Mouse (Mus musculus) lung, postnatal 0 days (tissue): ENCODE results near the gene Gm17174. TPM values are rescaled to one million over a fixed set of nuclear protein-coding genes. Genes with fewer than 3 reads are reported as not detected.
"Not testable (repeated sequence)": the region's sequence is repeated elsewhere in the genome, so short reads cannot be mapped to it uniquely, and the experiment has no call there.

Experiments
- ATAC-seq: fragments of 200-750 bp; cut with Nextera tagmentation; 2 replicates; pipeline ENCODE4 v1.8.0; 2017; ENCODE audit warnings: moderate library complexity
- DNase-seq: peaks from one replicate; pipeline ENCODE4 v3.0.0-alpha.2; 2016; ENCODE audit warnings: low spot score
- H3K27ac ChIP-seq: fragments of 300-500 bp; sonication (generic); 2 replicates; pipeline ENCODE4 v1.5.1; 2014; ENCODE audit warnings: antibody characterized with exemption, mild to moderate bottlenecking, low read length, mixed read lengths
- H3K27me3 ChIP-seq: fragments of 300-500 bp; sonication (generic); replicated peaks from 2 replicates; pipeline ENCODE4 v1.6.1; 2014; ENCODE audit warnings: low read length, mixed read lengths; ENCODE audit not compliant: insufficient read depth
- H3K36me3 ChIP-seq: fragments of 300-500 bp; sonication (generic); 2 replicates; pipeline ENCODE4 v1.6.1; 2014; ENCODE audit warnings: low read length, mixed read lengths; ENCODE audit not compliant: insufficient read depth
- H3K4me1 ChIP-seq: fragments of 300-500 bp; sonication (generic); 2 replicates; pipeline ENCODE4 v1.6.1; 2014; ENCODE audit warnings: antibody characterized with exemption, low read depth, low read length, mixed read lengths; ENCODE audit not compliant: insufficient read depth
- H3K4me2 ChIP-seq: fragments of 300-500 bp; sonication (generic); replicated peaks from 2 replicates; pipeline ENCODE4 v1.6.1; 2014; ENCODE audit warnings: low read depth, mild to moderate bottlenecking, low read length, moderate library complexity, mixed read lengths
- H3K4me3 ChIP-seq: fragments of 300-500 bp; sonication (generic); 2 replicates; pipeline ENCODE4 v1.5.1; 2014; ENCODE audit warnings: low read depth, low read length
- H3K9ac ChIP-seq: fragments of 300-500 bp; sonication (generic); replicated peaks from 2 replicates; pipeline ENCODE4 v1.6.1; 2014; ENCODE audit warnings: low read depth, mild to moderate bottlenecking
- H3K9me3 ChIP-seq: fragments of 300-500 bp; sonication (generic); 2 replicates; pipeline ENCODE4 v1.6.1; 2016; ENCODE audit warnings: low read length, mixed read lengths
- CTCF ChIP-seq: IDR thresholded peaks from 2 replicates; pipeline ENCODE4 v1.5.1; 2016; ENCODE audit warnings: antibody characterized with exemption, mild to moderate bottlenecking
- EP300 ChIP-seq: IDR thresholded peaks from 2 replicates; pipeline ENCODE4 v1.6.1; 2016; ENCODE audit warnings: antibody characterized with exemption, mild to moderate bottlenecking, control low read depth
- WGBS: fragments of 180-500 bp; shearing (Covaris S2); extraction: QIAGEN DNeasy Blood & Tissue Kit; methylation state at CpG from one replicate; pipeline ENCODE4 v1.1.7; 2014; 5-methylcytosine and 5-hydroxymethylcytosine counted together
- polyA plus RNA-seq: library from polyadenylated mRNA; unstranded; fragments of >200 nt; fragmentation: Nextera tagmentation; extraction: Ambion mirVana; gene quantifications from 2 replicates; pipeline ENCODE4 v1.2.1, GENCODE M21; 2015

Gm17174 gene
- not detected in 2 replicates for polyA plus RNA-seq

- 81% methylated on average over 4 of the region's 4 CpGs for WGBS
- not testable (repeated sequence) for H3K27ac ChIP-seq, H3K4me3 ChIP-seq, H3K9ac ChIP-seq, H3K27me3 ChIP-seq, H3K4me2 ChIP-seq, H3K9me3 ChIP-seq, H3K36me3 ChIP-seq, H3K4me1 ChIP-seq, ATAC-seq, DNase-seq
These were observed at the start of gene Gm17174 for GRCm38 (mm10) chr14:51592039-51592438. Gene Gm17174, minus strand, starts transcription at chr14:51592139.

GRCm38 (mm10) chr14:51635566-51635965 lies 43.6 kb upstream of the Gm17174 start, which contains the start of gene Gm4181:
Gene Gm4181, minus strand, starts transcription at chr14:51635666.
- H3K36me3 ChIP-seq = not testable (repeated sequence)
- WGBS = 85% methylated on average over 1 of the region's 1 CpGs

GRCm38 (mm10) chr14:51632426-51632825 lies 40.5 kb upstream of the Gm17174 start:
- 89% methylated on average over 1 of the region's 1 CpGs for WGBS
- H3K9me3 ChIP-seq, H3K4me2 ChIP-seq, H3K27me3 ChIP-seq, DNase-seq, H3K27ac ChIP-seq, H3K9ac ChIP-seq, H3K36me3 ChIP-seq, H3K4me3 ChIP-seq, H3K4me1 ChIP-seq, ATAC-seq: not testable (repeated sequence)

More at GRCm38 (mm10) chr14:51635566-51635965, 43.6 kb upstream of the Gm17174 start, which contains the start of gene Gm4181:
- not testable (repeated sequence) for H3K9me3 ChIP-seq, ATAC-seq, H3K27ac ChIP-seq, H3K4me2 ChIP-seq, H3K9ac ChIP-seq, H3K4me3 ChIP-seq, H3K27me3 ChIP-seq, DNase-seq, H3K4me1 ChIP-seq

GRCm38 (mm10) chr14:51611210-51611609 lies 19.3 kb upstream of the Gm17174 start, which contains the start of gene Gm17078:
Gene Gm17078, minus strand, starts transcription at chr14:51611310.
- WGBS = 86% methylated on average over 1 of the region's 1 CpGs
- Histone ChIP-seq H3K4me1 (no peaks in the 10 kb centered on the region), H3K27ac (no peak within 1 kb of the TSS), H3K4me3 (no peak within 1 kb of the TSS), H3K9me3 (no peaks in the 10 kb centered on the region), H3K36me3 (no peaks in the 10 kb centered on the region), H3K4me2 (no peak within 1 kb of the TSS), H3K27me3 (no peaks in the 10 kb centered on the region), H3K9ac (no peak within 1 kb of the TSS)
- TF ChIP-seq CTCF = no peak
- TF ChIP-seq EP300 = no peak
- ATAC-seq (no peak), DNase-seq (no peak)

GRCm38 (mm10) chr14:51573963-51574362 lies 18.0 kb downstream of the Gm17174 start, which contains the start of gene Gm17175:
Gene Gm17175, minus strand, starts transcription at chr14:51574063.
- H3K4me2 ChIP-seq, H3K27ac ChIP-seq, ATAC-seq, H3K36me3 ChIP-seq, H3K4me1 ChIP-seq, H3K27me3 ChIP-seq, H3K4me3 ChIP-seq, H3K9ac ChIP-seq, DNase-seq, H3K9me3 ChIP-seq: not testable (repeated sequence)
- WGBS = 89% methylated on average over 2 of the region's 2 CpGs

- ATAC-seq = no peak
- Histone ChIP-seq H3K27me3 (no peaks in the 10 kb centered on the region), H3K4me3 (no peak within 1 kb of the TSS), H3K9ac (no peak within 1 kb of the TSS), H3K4me2 (no peak within 1 kb of the TSS), H3K27ac (no peak within 1 kb of the TSS), H3K9me3 (no peaks in the 10 kb centered on the region), H3K4me1 (no peaks in the 10 kb centered on the region), H3K36me3 (no peaks in the 10 kb centered on the region)
- WGBS = 93% methylated on average over 4 of the region's 4 CpGs
- no peak for DNase-seq
- TF ChIP-seq CTCF (no peak), EP300 (no peak)
These were observed 39.4 kb downstream of the Gm17174 start, which contains the start of gene Gm5622 for GRCm38 (mm10) chr14:51552490-51552889. Gene Gm5622, plus strand, starts transcription at chr14:51552790.

Other genes with a start within 250 kb of the Gm17174 start
- gene Gm7247, start 230.4 kb downstream of the Gm17174 start, polyA plus RNA-seq = not detected in 2 replicates
- gene Vmn2r88, start 181.3 kb downstream of the Gm17174 start, polyA plus RNA-seq = not detected in 2 replicates
- gene Vmn2r89, start 140.3 kb downstream of the Gm17174 start, polyA plus RNA-seq = not detected in 2 replicates
- gene Gm5622, start 39.3 kb downstream of the Gm17174 start, polyA plus RNA-seq = not detected in 2 replicates
- gene Gm17175, start 18.1 kb downstream of the Gm17174 start, polyA plus RNA-seq = not detected in 2 replicates
- not detected in 2 replicates for gene Gm17078, start 19.2 kb upstream of the Gm17174 start, polyA plus RNA-seq
- gene Gm4181, start 43.5 kb upstream of the Gm17174 start, polyA plus RNA-seq = not detected in 2 replicates
- not detected in 2 replicates for gene Gm17079, start 103.3 kb upstream of the Gm17174 start, polyA plus RNA-seq
- gene Gm5800, start 125.0 kb upstream of the Gm17174 start, polyA plus RNA-seq = not detected in 2 replicates
- gene Ang4, start 181.5 kb upstream of the Gm17174 start, polyA plus RNA-seq = not detected in 2 replicates
- gene AY358078, start 207.9 kb upstream of the Gm17174 start, polyA plus RNA-seq = not detected in 2 replicates